17 mouse cellular contexts compared by ENCODE assay signal in genomic region chr12:30006586-30006985, GRCm38 (mm10).
"Had no signal": no experiment of that assay in that cellular context is flagged by ENCODE, and none has a peak within 500 bp of the region (broad histone marks: within the 10 kb centered on the region; RNA-seq: fewer than 3 reads in every experiment).

No protein-coding gene starts in this region.

- H3K27me3 ChIP-seq: midbrain, embryonic 12.5 days; neural tube, embryonic 12.5 days; stomach, embryonic 15.5 days had no signal

- ATAC-seq: midbrain, embryonic 16.5 days had no signal

- DNase-seq: lung, adult 18-20 months; lung, embryonic 14.5 days; lung, postnatal 10 days; lung, postnatal 4 days; midbrain, embryonic 14.5 days; right cerebral cortex, postnatal 14 days; right cerebral cortex, postnatal 4 days; spleen, adult 18-20 months; thymus, adult 18-20 months; thymus, postnatal 14 days; thymus, postnatal 36 days had no signal

- H3K4me3 ChIP-seq: midbrain, embryonic 10.5 days; midbrain, embryonic 12.5 days; neural tube, embryonic 12.5 days; stomach, embryonic 15.5 days had no signal

- H3K27ac ChIP-seq: liver, embryonic 14.5 days; midbrain, embryonic 10.5 days; midbrain, embryonic 12.5 days; neural tube, embryonic 12.5 days; stomach, embryonic 15.5 days had no signal

- H3K9ac ChIP-seq: liver, embryonic 14.5 days; lung, embryonic 14.5 days; midbrain, embryonic 12.5 days; neural tube, embryonic 12.5 days; stomach, embryonic 15.5 days had no signal

- H3K4me1 ChIP-seq: stomach, embryonic 15.5 days had no signal

- H3K4me2 ChIP-seq: lung, embryonic 14.5 days; midbrain, embryonic 12.5 days; neural tube, embryonic 12.5 days; stomach, embryonic 15.5 days had no signal

- H3K9me3 ChIP-seq: midbrain, embryonic 10.5 days; midbrain, embryonic 12.5 days; neural tube, embryonic 12.5 days; stomach, embryonic 15.5 days had no signal
